Comparison of ENCODE assay signal across 9 mouse cellular contexts in genomic region chr2:164725895-164726619, GRCm38 (mm10). TPM values are rescaled to one million over a fixed set of nuclear protein-coding genes. Genes with fewer than 3 reads are reported as not detected.
DNase-seq lines count a peak whose midpoint lies in the region; ATAC-seq and TF ChIP-seq lines count a peak whose summit lies in the region.
"Had no signal": no experiment of that assay in that cellular context is flagged by ENCODE, and none has a peak within 500 bp of the region (broad histone marks: within the 10 kb centered on the region; RNA-seq: fewer than 3 reads in every experiment).

No protein-coding gene starts in this region.

- peak; percentile 55; the same call in 1 of the 2 replicates for ATAC-seq in heart, postnatal 0 days (ENCODE audit: insufficient read depth, low read depth)
- peak; percentile 73 for ATAC-seq in lung, embryonic 16.5 days (ENCODE audit: low read depth)

- no peak for TF ChIP-seq EP300 in heart, postnatal 0 days (IDR thresholded peaks at IDR 0.05; ENCODE audit: low read depth)

- WGBS in heart, postnatal 0 days: 16% methylated on average over 6 of the region's 6 CpGs
- WGBS in lung, embryonic 16.5 days: 19% methylated on average over 6 of the region's 6 CpGs

- H3K27ac ChIP-seq in cortical plate, adult 2 months (ENCODE audit: insufficient read depth, low read length): no peak overlapping the region
- no peak overlapping the region for H3K27ac ChIP-seq in heart, postnatal 0 days (ENCODE audit: low read depth)
- H3K27ac ChIP-seq in lung, embryonic 16.5 days (ENCODE audit: low read length): no peak overlapping the region
- H3K27ac ChIP-seq: heart, embryonic 13.5 days had no signal

- TF ChIP-seq CTCF in cortical plate, adult 2 months (IDR thresholded peaks at IDR 0.05; ENCODE audit: extremely low read depth, insufficient read depth, low read length): peak; percentile 76
- peak; percentile 79 for TF ChIP-seq CTCF in heart, postnatal 0 days (IDR thresholded peaks at IDR 0.05; ENCODE audit: low read depth)

- no peaks in the 10 kb centered on the region for H3K9me3 ChIP-seq in heart, postnatal 0 days (replicated peaks; ENCODE audit: control insufficient read depth, low read length)
- H3K9me3 ChIP-seq in lung, embryonic 16.5 days (ENCODE audit: control insufficient read depth, low read length): no peaks in the 10 kb centered on the region
- H3K9me3 ChIP-seq: heart, embryonic 13.5 days had no signal

- H3K4me2 ChIP-seq in heart, postnatal 0 days (ENCODE audit: low read depth, low read length): no peak overlapping the region
- no peak overlapping the region for H3K4me2 ChIP-seq in lung, embryonic 16.5 days (ENCODE audit: low read depth, low read length)
- H3K4me2 ChIP-seq: heart, embryonic 13.5 days had no signal

- DNase-seq in CD4-positive helper T cell, adult 2 months (ENCODE audit: low read depth, low spot score): peak; percentile 42
- DNase-seq in NIH3T3 (ENCODE audit: low read depth): peak; percentile 86
- peak; percentile 45 for DNase-seq in heart, postnatal 0 days (ENCODE audit: low spot score)
- peak; percentile 40 for DNase-seq in layer of hippocampus, adult 9-10 months (ENCODE audit: low spot score)
- peak; percentile 42 for DNase-seq in right cerebral cortex, postnatal 25 days
- peak; percentile 67 for DNase-seq in urinary bladder, postnatal 25 days (ENCODE audit: low spot score)

- no peaks in the 10 kb centered on the region for H3K27me3 ChIP-seq in heart, postnatal 0 days (ENCODE audit: control insufficient read depth, insufficient read depth, low read length)
- H3K27me3 ChIP-seq in lung, embryonic 16.5 days (ENCODE audit: control insufficient read depth, insufficient read depth, low read depth, low read length): no peaks in the 10 kb centered on the region

- no peaks in the 10 kb centered on the region for H3K36me3 ChIP-seq in heart, postnatal 0 days (replicated peaks; ENCODE audit: control insufficient read depth, insufficient read depth, low read length)
- no peaks in the 10 kb centered on the region for H3K36me3 ChIP-seq in lung, embryonic 16.5 days (ENCODE audit: control insufficient read depth, insufficient read depth, low read length)
- H3K36me3 ChIP-seq: heart, embryonic 13.5 days had no signal

- TF ChIP-seq POLR2A in cortical plate, adult 2 months (IDR thresholded peaks at IDR 0.05; ENCODE audit: extremely low read depth, insufficient read depth, low read length): no peak

- no peaks in the 10 kb centered on the region for H3K4me1 ChIP-seq in cortical plate, adult 2 months (ENCODE audit: control insufficient read depth, insufficient read depth, low read length)
- no peaks in the 10 kb centered on the region for H3K4me1 ChIP-seq in heart, postnatal 0 days (ENCODE audit: control insufficient read depth, insufficient read depth)
- H3K4me1 ChIP-seq in lung, embryonic 16.5 days (replicated peaks; ENCODE audit: control insufficient read depth, insufficient read depth, low read length): no peaks in the 10 kb centered on the region
- H3K4me1 ChIP-seq: heart, embryonic 13.5 days had no signal

- H3K9ac ChIP-seq in heart, postnatal 0 days (replicated peaks; ENCODE audit: low read depth, low read length): no peak overlapping the region
- H3K9ac ChIP-seq in lung, embryonic 16.5 days (ENCODE audit: low read length): no peak overlapping the region
- H3K9ac ChIP-seq: heart, embryonic 13.5 days had no signal

- no peak overlapping the region for H3K4me3 ChIP-seq in cortical plate, adult 2 months (ENCODE audit: insufficient read depth, low read length)
- H3K4me3 ChIP-seq in heart, postnatal 0 days (ENCODE audit: low read depth, low read length): no peak overlapping the region
- no peak overlapping the region for H3K4me3 ChIP-seq in lung, embryonic 16.5 days (ENCODE audit: low read length)
- H3K4me3 ChIP-seq: heart, embryonic 13.5 days had no signal

RNA-seq across cellular contexts. Expression of gene Spint5, which starts 11.0 kb away (rescaled TPM):
- polyA plus RNA-seq in cortical plate, adult 2 months (2012; rRNA removed): not detected in 2 replicates
- not detected in 2 replicates for total RNA-seq in heart, postnatal 0 days (2014; rRNA removed; ENCODE audit: low replicate concordance)
- polyA plus RNA-seq in heart, postnatal 0 days (2015; fragmentation: Nextera tagmentation; extraction: Ambion mirVana): not detected in 2 replicates
- not detected in 2 replicates for polyA plus RNA-seq in lung, embryonic 16.5 days (2015; fragmentation: Nextera tagmentation; extraction: Ambion mirVana)
- polyA plus RNA-seq: heart, embryonic 13.5 days had no signal

RNA-seq across cellular contexts. Expression of gene Wfdc3, which starts 19.7 kb away (rescaled TPM):
- polyA plus RNA-seq in cortical plate, adult 2 months (2012; rRNA removed): 2.4 and 2.6 TPM in 2 replicates
- not detected in 2 replicates for total RNA-seq in heart, postnatal 0 days (2014; rRNA removed; ENCODE audit: low replicate concordance)
- 0.46 and 0.51 TPM in 2 replicates for polyA plus RNA-seq in heart, postnatal 0 days (2015; fragmentation: Nextera tagmentation; extraction: Ambion mirVana)
- 2.0 and 2.9 TPM in 2 replicates for polyA plus RNA-seq in lung, embryonic 16.5 days (2015; fragmentation: Nextera tagmentation; extraction: Ambion mirVana)

RNA-seq across cellular contexts. Expression of gene Dnttip1, which starts 19.7 kb away (rescaled TPM):
- polyA plus RNA-seq in cortical plate, adult 2 months (2012; rRNA removed): 35.5 and 36.4 TPM in 2 replicates
- 8.9 and 19.1 TPM in 2 replicates for total RNA-seq in heart, postnatal 0 days (2014; rRNA removed; ENCODE audit: low replicate concordance)
- polyA plus RNA-seq in heart, postnatal 0 days (2015; fragmentation: Nextera tagmentation; extraction: Ambion mirVana): 42.8 and 43.3 TPM in 2 replicates
- 61.3 and 71.9 TPM in 2 replicates for polyA plus RNA-seq in lung, embryonic 16.5 days (2015; fragmentation: Nextera tagmentation; extraction: Ambion mirVana)

RNA-seq across cellular contexts. Expression of gene Spint4, which starts 27.8 kb away (rescaled TPM):
- not detected in 2 replicates for polyA plus RNA-seq in cortical plate, adult 2 months (2012; rRNA removed)
- total RNA-seq in heart, postnatal 0 days (2014; rRNA removed; ENCODE audit: low replicate concordance): not detected in 2 replicates
- not detected in 2 replicates for polyA plus RNA-seq in heart, postnatal 0 days (2015; fragmentation: Nextera tagmentation; extraction: Ambion mirVana)
- polyA plus RNA-seq in lung, embryonic 16.5 days (2015; fragmentation: Nextera tagmentation; extraction: Ambion mirVana): not detected in 2 replicates
- polyA plus RNA-seq: heart, embryonic 13.5 days had no signal

RNA-seq across cellular contexts. Expression of gene Wfdc13, which starts 41.1 kb away (rescaled TPM):
- polyA plus RNA-seq in cortical plate, adult 2 months (2012; rRNA removed): not detected in 2 replicates
- not detected in 2 replicates for total RNA-seq in heart, postnatal 0 days (2014; rRNA removed; ENCODE audit: low replicate concordance)
- polyA plus RNA-seq in heart, postnatal 0 days (2015; fragmentation: Nextera tagmentation; extraction: Ambion mirVana): not detected in 2 replicates
- polyA plus RNA-seq in lung, embryonic 16.5 days (2015; fragmentation: Nextera tagmentation; extraction: Ambion mirVana): 0.20 and 0.46 TPM in 2 replicates
- polyA plus RNA-seq: heart, embryonic 13.5 days had no signal
